Mouse (Mus musculus) cortical plate, adult 2 months (tissue): ENCODE data around the gene Dcst2.

Experiments
- CTCF ChIP-seq: fragments of 200-500 bp; IDR thresholded peaks from 2 replicates; pipeline ENCODE4 v1.5.1; 2011; ENCODE audit warnings: mild to moderate bottlenecking, control low read depth, low read length; ENCODE audit not compliant: insufficient read depth; ENCODE audit errors: extremely low read depth
- POLR2A ChIP-seq: fragments of 200-500 bp; IDR thresholded peaks from 2 replicates; pipeline ENCODE4 v1.6.1; 2011; ENCODE audit warnings: mild to moderate bottlenecking, low read length, control low read depth; ENCODE audit not compliant: insufficient read depth; ENCODE audit errors: extremely low read depth

DNA sequence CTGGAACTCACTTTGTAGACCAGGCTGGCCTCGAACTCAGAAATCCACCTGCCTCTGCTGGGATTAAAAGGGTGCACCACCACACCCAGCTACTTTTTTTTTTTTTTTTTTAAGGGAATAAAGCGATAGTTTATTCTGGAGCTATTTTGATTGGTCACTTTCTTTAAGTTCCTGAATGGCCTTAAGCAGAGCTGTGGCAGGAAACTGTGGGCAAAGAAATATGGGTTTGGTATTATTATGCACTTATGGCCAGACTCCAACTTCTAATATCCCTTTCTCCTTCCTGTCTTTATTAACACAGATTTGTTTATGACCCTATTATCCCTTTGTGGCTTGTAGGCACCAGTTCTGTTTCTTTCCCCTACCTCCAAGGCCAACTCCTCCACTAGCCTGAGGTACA lies 58.6 kb downstream of the Dcst2 start:
- TF ChIP-seq CTCF (no peak), POLR2A (no peak)
